Mouse (Mus musculus) cerebellum, adult 8-10 months (tissue): ENCODE data around the gene Aven.

Source experiments
- DNase-seq: peaks from one replicate; pipeline ENCODE4 v3.0.0; 2022

The Aven gene

GRCm38 (mm10) chr2:112561549-112561948 lies 68.8 kb downstream of the Aven start:
- no peak for DNase-seq

GRCm38 (mm10) chr2:112565060-112565459 lies 72.3 kb downstream of the Aven start:
- no peak for DNase-seq

- no peak for DNase-seq
Measured at GRCm38 (mm10) chr2:112566290-112567085, 73.7 kb downstream of the Aven start.

GRCm38 (mm10) chr2:112567786-112568185 lies 75.0 kb downstream of the Aven start:
- DNase-seq: no peak

GRCm38 (mm10) chr2:112590985-112591384 lies 98.2 kb downstream of the Aven start:
- DNase-seq: no peak

- DNase-seq: peak; percentile 76
Measured at GRCm38 (mm10) chr2:112591451-112591871, 98.7 kb downstream of the Aven start.

- DNase-seq: no peak
Measured at GRCm38 (mm10) chr2:112593322-112593721, 100.6 kb downstream of the Aven start.

- DNase-seq: no peak
Measured at GRCm38 (mm10) chr2:112593781-112594180, 101.0 kb downstream of the Aven start.

- DNase-seq: no peak
Measured at GRCm38 (mm10) chr2:112595807-112596206, 103.0 kb downstream of the Aven start.

- no peak for DNase-seq
Measured at GRCm38 (mm10) chr2:112596415-112596814, 103.7 kb downstream of the Aven start.

- DNase-seq: no peak
Measured at GRCm38 (mm10) chr2:112597064-112597463, 104.3 kb downstream of the Aven start.

- peak; percentile 20 for DNase-seq
Measured at GRCm38 (mm10) chr2:112600222-112600621, 107.5 kb downstream of the Aven start.

GRCm38 (mm10) chr2:112602487-112602886 lies 109.7 kb downstream of the Aven start:
- no peak for DNase-seq

GRCm38 (mm10) chr2:112606536-112606935 lies 113.8 kb downstream of the Aven start:
- no peak for DNase-seq

GRCm38 (mm10) chr2:112612628-112613027 lies 119.9 kb downstream of the Aven start:
- no peak for DNase-seq

- no peak for DNase-seq
Measured at GRCm38 (mm10) chr2:112614375-112614774, 121.6 kb downstream of the Aven start.

- no peak for DNase-seq
Measured at GRCm38 (mm10) chr2:112617206-112617605, 124.4 kb downstream of the Aven start.

- no peak for DNase-seq
Measured at GRCm38 (mm10) chr2:112625156-112625555, 132.4 kb downstream of the Aven start.

- DNase-seq: no peak
Measured at GRCm38 (mm10) chr2:112630669-112631068, 137.9 kb downstream of the Aven start.

- DNase-seq: no peak
Measured at GRCm38 (mm10) chr2:112632536-112632935, 139.8 kb downstream of the Aven start.

GRCm38 (mm10) chr2:112637206-112637605 lies 144.4 kb downstream of the Aven start:
- DNase-seq: peak; percentile 67

- no peak for DNase-seq
Measured at GRCm38 (mm10) chr2:112653836-112654235, 161.1 kb downstream of the Aven start.

GRCm38 (mm10) chr2:112656131-112656530 lies 163.4 kb downstream of the Aven start:
- no peak for DNase-seq

- no peak for DNase-seq
Measured at GRCm38 (mm10) chr2:112669461-112669860, 176.7 kb downstream of the Aven start.

GRCm38 (mm10) chr2:112676175-112676574 lies 183.4 kb downstream of the Aven start:
- DNase-seq: no peak
